Mouse (Mus musculus): ENCODE results near the gene Eng. TPM values are rescaled to one million over a fixed set of nuclear protein-coding genes. Genes with fewer than 3 reads are reported as not detected.

The Eng gene
- 10 to 100 TPM; 18.2 to 24.8 (median 18.7) TPM for total RNA-seq (2022)

- no peak for DNase-seq (ENCODE audit: low spot score in 2 of 2)
Observed at GRCm38 (mm10) chr2:32646379-32647056, at the start of gene Eng. TSS of gene Eng (plus strand) at chr2:32646595.

DNA sequence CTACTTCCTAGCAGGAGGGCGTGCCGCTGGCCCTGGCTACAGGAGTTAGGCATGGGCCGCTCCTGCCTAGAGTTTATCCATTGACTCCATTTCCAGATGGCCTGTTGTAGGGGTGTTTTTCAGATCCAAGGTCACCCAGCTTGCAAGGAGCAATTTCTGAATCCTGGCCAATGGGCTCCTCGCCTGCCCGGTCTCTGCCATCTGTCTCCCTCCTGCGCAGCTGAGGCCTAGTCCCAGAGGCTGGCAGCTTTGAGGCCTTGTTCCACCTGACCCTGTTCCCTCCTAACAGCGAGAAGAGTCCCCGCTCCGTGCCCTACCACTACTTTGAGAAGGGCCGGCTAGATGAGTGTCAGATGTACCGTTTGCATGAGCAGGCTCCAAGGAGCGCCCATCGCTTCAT, 49.7 kb upstream of the Eng start:
- DNase-seq (ENCODE audit: low spot score in 2 of 2) = no peak

GRCm38 (mm10) chr2:32597248-32597647, 49.1 kb upstream of the Eng start:
- DNase-seq (ENCODE audit: low spot score in 2 of 2) = no peak

DNA sequence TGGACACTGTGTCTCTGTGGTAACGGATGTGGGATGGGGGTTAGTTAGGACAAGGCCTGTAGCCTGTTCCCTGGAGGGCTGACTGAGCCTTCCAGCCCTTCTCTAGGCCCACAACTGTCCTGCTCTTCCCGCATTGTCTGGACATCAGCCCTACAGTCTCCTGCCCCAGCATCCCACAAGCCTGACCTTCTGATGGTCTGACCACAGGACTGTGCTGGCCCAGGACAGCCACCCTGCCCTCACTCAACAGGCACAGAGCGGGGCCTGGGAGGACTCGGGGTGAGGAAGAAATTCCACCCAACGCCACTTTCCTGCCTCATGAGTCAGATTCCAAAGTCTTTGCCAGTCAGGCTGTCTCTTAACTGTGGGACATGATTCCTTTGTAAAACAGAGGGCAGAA, 48.7 kb upstream of the Eng start:
- DNase-seq (ENCODE audit: low spot score in 2 of 2) = no peak

- no peak for DNase-seq (ENCODE audit: low spot score in 2 of 2)
Observed at GRCm38 (mm10) chr2:32598506-32598905, 47.9 kb upstream of the Eng start.

DNA sequence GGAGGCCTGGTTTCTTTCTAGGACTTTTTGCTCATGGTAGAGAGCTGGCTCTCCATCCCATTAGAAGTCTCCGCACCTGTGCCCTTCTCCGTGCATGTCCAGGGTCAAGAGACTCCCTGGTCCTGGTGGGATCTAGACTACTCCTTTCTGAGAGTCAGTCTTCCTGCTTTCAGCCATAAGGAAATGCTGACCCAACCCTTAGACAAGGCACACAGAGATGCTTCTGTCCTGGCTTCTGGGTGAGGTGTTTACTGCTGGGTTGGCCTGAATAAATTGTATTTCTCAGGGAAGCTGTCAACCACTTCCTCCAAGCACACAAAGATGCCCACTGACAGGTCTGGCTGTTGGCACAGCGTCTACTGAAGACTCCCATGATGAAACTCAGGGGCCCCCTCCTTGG, 47.0 kb upstream of the Eng start, which contains the start of gene St6galnac6:
St6galnac6 (plus strand) TSS at position 301 of the 400 bp plus-strand sequence.
- no peak for DNase-seq (ENCODE audit: low spot score in 2 of 2)

GRCm38 (mm10) chr2:32601417-32602065, 44.9 kb upstream of the Eng start:
- no peak for DNase-seq (ENCODE audit: low spot score in 2 of 2)

DNA sequence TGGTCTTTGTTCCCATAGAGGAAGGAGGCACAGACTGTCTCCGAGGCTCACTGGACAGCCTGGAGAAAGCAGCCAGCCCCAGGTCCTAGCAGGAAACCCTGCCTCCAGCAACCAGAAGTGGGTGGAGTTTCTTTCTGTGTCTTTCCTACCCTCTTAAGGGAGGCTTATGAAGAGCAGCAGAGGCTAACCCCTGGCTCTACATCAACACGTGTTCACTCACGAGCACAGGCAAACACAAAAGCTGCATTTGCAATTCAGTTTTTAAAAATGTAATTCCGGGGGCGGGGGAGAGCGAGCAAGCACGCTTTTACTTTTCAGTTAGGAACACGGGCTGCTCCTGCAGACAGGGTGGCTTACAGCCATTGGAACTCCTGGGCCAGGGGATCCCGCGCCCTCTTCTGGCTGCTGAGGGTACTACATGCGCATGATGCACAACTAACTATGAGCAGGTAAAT, 43.8 kb upstream of the Eng start:
- peak; percentile 82 to 92 for DNase-seq (ENCODE audit: low spot score in 2 of 2)

DNA sequence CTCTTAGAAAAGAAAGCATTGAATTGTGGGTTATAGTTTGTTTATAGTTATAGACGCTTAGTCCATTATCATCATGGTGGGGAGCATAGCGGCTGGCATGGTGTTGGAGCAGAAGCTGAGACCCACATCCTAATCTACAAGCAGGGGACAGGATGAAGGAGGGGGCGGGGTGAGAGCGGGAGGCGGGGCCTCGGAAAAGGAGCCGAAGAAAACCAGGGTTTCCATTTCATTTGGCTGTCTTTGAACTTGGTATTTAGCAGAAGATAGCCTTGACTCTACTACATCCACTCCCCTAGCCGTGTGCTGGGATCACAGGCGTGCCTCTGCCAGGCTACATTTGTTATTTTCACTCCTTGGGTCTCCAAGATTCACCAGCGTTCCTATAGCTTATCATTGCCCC, 41.8 kb upstream of the Eng start:
- no peak for DNase-seq (ENCODE audit: low spot score in 2 of 2)

DNA sequence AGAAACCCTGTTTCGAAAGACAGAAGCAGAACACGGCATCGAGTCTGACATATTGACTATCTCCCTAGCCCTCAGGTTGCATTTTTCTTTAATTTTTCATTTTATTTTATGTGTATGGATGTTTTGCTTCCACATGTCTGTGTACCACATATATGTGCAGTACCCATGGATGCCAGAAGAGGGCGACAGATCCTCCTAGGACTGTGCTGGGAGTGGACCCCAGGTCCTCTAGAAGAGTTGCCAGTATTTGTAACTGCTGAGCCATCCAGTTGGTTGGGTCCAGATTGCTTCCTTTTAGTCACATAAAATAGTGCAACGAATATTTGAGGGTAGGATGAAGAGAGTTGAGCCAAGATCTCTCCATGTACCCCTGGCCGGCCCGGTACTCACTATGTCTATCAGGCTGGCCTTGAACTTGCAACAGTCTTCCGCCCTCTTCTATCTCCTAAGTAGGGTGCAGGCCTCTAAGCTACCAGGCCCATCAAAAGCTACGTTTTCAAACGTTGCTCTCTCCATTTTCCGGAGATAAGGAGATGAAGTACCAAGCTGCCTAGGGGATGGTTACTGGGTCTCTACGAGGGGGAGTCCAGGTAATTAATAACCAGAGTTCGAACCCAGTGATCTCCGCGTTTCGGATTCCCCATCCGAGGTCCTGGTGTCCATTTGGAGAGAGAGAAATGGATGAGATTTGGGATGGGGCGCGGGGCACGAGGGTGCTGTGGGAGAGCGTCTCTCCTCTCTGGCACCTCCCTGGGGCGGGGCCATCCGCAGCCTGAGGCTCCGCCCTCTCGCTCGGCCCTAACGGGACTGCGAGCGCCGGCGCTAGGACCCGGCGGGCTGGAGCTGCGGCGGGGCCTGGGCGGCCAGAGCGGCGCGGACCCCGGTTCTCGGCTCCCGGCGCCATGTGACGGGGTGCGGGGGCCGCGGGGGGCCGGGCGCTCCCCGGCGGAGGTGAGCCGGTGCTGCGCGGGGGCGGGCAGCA, 39.9 kb upstream of the Eng start:
- DNase-seq (ENCODE audit: low spot score in 2 of 2) = peak in 1 of 2 experiments; percentile 78

- no peak for DNase-seq (ENCODE audit: low spot score in 2 of 2)
Observed at GRCm38 (mm10) chr2:32607262-32607947, 39.0 kb upstream of the Eng start.

- DNase-seq (ENCODE audit: low spot score in 2 of 2) = no peak
Observed at GRCm38 (mm10) chr2:32608141-32608777, 38.1 kb upstream of the Eng start.

DNA sequence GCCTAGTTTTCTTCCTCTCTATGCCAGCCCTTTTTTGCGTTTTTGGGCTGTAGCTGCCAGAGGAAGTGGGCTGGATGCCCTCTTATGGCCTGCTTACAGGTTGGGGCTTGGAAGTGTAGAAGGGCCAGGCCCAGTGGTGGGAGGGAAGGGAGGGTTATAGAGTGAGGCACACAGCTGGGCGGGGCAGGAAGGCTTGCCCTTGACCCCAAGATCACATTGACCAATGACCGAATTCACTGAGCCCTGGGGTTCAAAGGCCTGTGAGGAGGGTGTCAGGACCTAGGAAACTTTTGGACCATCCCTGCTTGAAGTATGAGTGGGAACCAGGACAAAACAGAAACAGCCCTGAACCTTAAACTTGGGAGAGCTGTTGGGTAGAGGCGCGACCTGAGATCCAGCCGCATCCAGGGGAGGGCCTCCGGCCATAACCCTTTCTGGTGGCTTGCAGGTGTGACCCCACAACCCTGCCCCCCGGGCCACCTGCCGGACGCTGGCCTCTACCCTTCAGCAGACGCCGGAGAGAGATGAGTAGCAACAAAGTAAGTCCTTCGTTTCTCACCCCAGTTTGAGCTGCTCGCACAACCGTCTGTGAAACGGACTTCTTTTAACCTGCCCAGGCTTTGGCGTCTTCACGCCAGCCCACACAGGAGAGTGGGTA, 37.5 kb upstream of the Eng start:
- DNase-seq (ENCODE audit: low spot score in 2 of 2) = no peak

GRCm38 (mm10) chr2:32610610-32611229, 35.7 kb upstream of the Eng start:
- no peak for DNase-seq (ENCODE audit: low spot score in 2 of 2)

DNA sequence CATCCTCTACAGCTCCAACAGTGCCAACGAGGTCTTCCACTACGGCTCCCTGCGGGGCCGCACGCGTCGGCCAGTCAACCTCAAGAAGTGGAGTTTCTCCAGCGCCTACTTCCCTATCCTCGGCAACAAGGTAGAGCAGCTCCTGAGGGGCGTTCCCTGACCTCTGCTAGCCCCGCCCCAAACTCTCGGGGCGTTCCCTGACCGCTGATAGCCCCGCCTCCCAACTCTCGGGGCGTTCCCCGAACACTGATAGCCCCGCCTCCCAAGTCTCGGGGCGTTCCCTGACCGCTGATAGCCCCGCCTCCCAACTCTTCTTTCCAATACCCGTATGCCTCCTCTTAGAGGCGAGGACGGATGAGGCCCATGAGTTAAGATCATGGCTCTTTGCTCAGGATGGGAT, 34.1 kb upstream of the Eng start:
- DNase-seq (ENCODE audit: low spot score in 2 of 2) = no peak

- DNase-seq (ENCODE audit: low spot score in 2 of 2) = no peak
Observed at GRCm38 (mm10) chr2:32617109-32617508, 29.3 kb upstream of the Eng start.

GRCm38 (mm10) chr2:32617601-32618000, 28.8 kb upstream of the Eng start:
- DNase-seq (ENCODE audit: low spot score in 2 of 2) = no peak

- DNase-seq (ENCODE audit: low spot score in 2 of 2) = no peak
Observed at GRCm38 (mm10) chr2:32618051-32618450, 28.3 kb upstream of the Eng start.

DNA sequence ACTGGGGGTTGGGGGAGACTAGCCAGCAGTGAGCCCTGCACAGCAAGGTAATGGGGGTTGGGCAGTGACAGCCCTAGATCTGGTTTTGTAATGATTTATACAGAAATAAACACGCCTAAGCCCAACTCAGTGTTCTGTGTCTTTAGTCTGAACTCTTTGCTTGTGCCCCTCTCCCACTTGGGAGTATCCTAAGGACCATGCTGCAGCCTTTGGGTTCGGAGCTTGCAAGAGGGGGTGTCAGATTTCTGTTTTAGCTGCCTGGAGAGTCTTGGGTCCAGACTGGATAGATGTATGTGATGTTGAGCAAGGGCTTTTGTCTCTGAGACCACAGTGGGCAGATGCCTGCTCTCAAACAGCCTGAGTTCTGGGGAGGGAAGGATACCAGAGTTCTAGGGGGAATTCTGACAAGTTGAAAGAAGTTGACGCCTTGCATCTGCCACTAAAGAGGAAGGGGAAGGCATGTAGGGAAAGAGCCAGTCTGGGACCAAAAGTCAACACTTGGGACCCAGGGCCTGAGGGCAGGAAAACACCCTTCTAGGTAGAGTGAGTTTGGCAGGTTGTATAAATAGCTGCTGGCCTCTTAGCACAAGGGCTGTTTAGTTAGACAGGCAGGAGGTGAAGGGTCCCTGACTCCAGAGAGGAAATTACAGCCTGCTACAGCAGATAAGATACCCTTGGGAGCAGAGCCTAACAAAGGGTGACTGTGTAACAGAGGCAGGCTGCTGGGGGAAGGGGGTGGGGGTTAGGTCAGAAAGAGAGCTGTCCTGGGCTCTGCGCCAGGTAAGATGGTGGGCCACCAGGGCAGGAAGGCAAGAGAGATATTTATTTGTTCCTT, 25.5 kb upstream of the Eng start:
- no peak for DNase-seq (ENCODE audit: low spot score in 2 of 2)

Data from layer of hippocampus, adult 8-10 months (tissue).